ENCODE assay signal across 25 mouse cellular contexts in the genomic region with DNA sequence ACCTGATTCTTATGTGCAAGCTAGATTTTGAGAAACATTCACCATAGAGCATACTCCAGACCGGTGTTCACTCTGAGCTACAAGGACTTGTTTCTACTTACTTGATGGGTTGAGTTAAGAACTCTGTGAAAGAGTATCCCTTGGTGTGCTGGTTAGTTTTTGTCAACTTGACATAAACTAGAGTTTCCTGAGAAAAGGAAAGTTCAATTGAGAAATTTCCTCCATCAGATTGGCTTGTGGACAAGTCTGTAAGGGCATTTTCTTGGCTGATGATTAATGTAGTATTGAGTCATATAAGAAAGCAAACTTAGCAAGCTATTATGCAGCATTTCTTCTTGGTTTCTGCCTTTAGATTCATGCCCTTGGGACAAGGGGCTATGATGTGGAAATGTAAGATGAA.
DNase-seq lines count a peak whose midpoint lies in the region; ATAC-seq and TF ChIP-seq lines count a peak whose summit lies in the region.
"Had no signal": no experiment of that assay in that cellular context is flagged by ENCODE, and none has a peak within 500 bp of the region (broad histone marks: within the 10 kb centered on the region; RNA-seq: fewer than 3 reads in every experiment).

No protein-coding gene starts in this region.

- no peaks in the 10 kb centered on the region for H3K9me3 ChIP-seq in lung, postnatal 0 days (ENCODE audit: low read length)
- H3K9me3 ChIP-seq: embryonic facial prominence, embryonic 10.5 days; embryonic facial prominence, embryonic 12.5 days; forebrain, embryonic 10.5 days; forebrain, embryonic 13.5 days; forebrain, embryonic 15.5 days; G1E had no signal

- H3K4me3 ChIP-seq in lung, postnatal 0 days (ENCODE audit: low read depth, low read length): no peak overlapping the region
- H3K4me3 ChIP-seq: embryonic facial prominence, embryonic 10.5 days; embryonic facial prominence, embryonic 12.5 days; forebrain, embryonic 10.5 days; forebrain, embryonic 13.5 days; forebrain, embryonic 15.5 days had no signal

- no peaks in the 10 kb centered on the region for H3K27me3 ChIP-seq in lung, postnatal 0 days (replicated peaks; ENCODE audit: insufficient read depth, low read length)
- H3K27me3 ChIP-seq: CH12.LX; embryonic facial prominence, embryonic 12.5 days; forebrain, embryonic 13.5 days; forebrain, embryonic 15.5 days had no signal

- peak; percentile 44 for DNase-seq in lung, postnatal 0 days (ENCODE audit: low spot score)
- DNase-seq in lung, postnatal 14 days: no peak
- DNase-seq in NIH3T3 (ENCODE audit: low read depth): peak; percentile 73
- DNase-seq in fibroblast of lung, adult 2 months (ENCODE audit: low read depth): peak; percentile 67
- no peak for DNase-seq in adrenal gland, postnatal 4 days (ENCODE audit: low spot score in 2 of 2)
- DNase-seq in kidney, adult 11 months: no peak
- DNase-seq: adrenal gland, adult 8-10 months; adrenal gland, postnatal 14 days; adrenal gland, postnatal 36 days; B cell, adult 2 months; cerebellum, adult 11 months; cerebellum, adult 18-20 months; cerebellum, adult 8-10 months; cerebellum, adult 9-11 months; cerebellum, postnatal 14 days; cerebellum, postnatal 36 days; forebrain, postnatal 0 days had no signal

- no peaks in the 10 kb centered on the region; the same call in 1 of the 2 replicates for H3K4me1 ChIP-seq in lung, postnatal 0 days (ENCODE audit: insufficient read depth, low read depth, low read length)
- H3K4me1 ChIP-seq: embryonic facial prominence, embryonic 12.5 days; forebrain, embryonic 13.5 days; forebrain, embryonic 15.5 days had no signal

- H3K36me3 ChIP-seq in lung, postnatal 0 days (ENCODE audit: insufficient read depth, low read length): no peaks in the 10 kb centered on the region
- H3K36me3 ChIP-seq: embryonic facial prominence, embryonic 10.5 days; embryonic facial prominence, embryonic 12.5 days; forebrain, embryonic 10.5 days; forebrain, embryonic 15.5 days; G1E had no signal

- no peak for TF ChIP-seq CTCF in lung, postnatal 0 days (IDR thresholded peaks at IDR 0.05)

- no peak for TF ChIP-seq EP300 in lung, postnatal 0 days (IDR thresholded peaks at IDR 0.05)

- no peak overlapping the region for H3K27ac ChIP-seq in lung, postnatal 0 days (ENCODE audit: low read length)
- H3K27ac ChIP-seq: embryonic facial prominence, embryonic 10.5 days; embryonic facial prominence, embryonic 12.5 days; forebrain, embryonic 10.5 days; forebrain, embryonic 13.5 days; forebrain, embryonic 15.5 days had no signal

- WGBS in lung, postnatal 0 days: 86% methylated on average over 1 of the region's 1 CpGs

- no peak overlapping the region for H3K4me2 ChIP-seq in lung, postnatal 0 days (replicated peaks; ENCODE audit: low read depth, low read length)
- H3K4me2 ChIP-seq: embryonic facial prominence, embryonic 12.5 days; forebrain, embryonic 13.5 days; forebrain, embryonic 15.5 days had no signal

- H3K9ac ChIP-seq in lung, postnatal 0 days (replicated peaks; ENCODE audit: low read depth): no peak overlapping the region
- H3K9ac ChIP-seq: embryonic facial prominence, embryonic 12.5 days; forebrain, embryonic 13.5 days; forebrain, embryonic 15.5 days; forebrain, postnatal 0 days had no signal

- ATAC-seq in lung, postnatal 0 days: no peak
- ATAC-seq: CD4-positive, CD25-positive, alpha-beta regulatory T cell, adult 4 months; forebrain, embryonic 13.5 days; forebrain, embryonic 15.5 days; forebrain, postnatal 0 days had no signal

Comparison
In these comparisons a context has a peak if more than half of its experiments do, and no peak if none do; other contexts are left out.
1. DNase-seq: peak in lung, postnatal 0 days (single experiment), NIH3T3 (single experiment) and fibroblast of lung, adult 2 months (single experiment); none in lung, postnatal 14 days (single experiment), adrenal gland, postnatal 4 days (0 of 2) and kidney, adult 11 months (single experiment).